Mouse (Mus musculus) neural tube, embryonic 10.5 days (tissue): ENCODE data around the gene Anapc1.
A peak's percentile ranks its signal among the peaks of the same experiment; 100 is the strongest.

Experiments
- DNase-seq: peaks from one replicate; pipeline ENCODE4 v3.0.0-alpha.2; 2017; ENCODE audit warnings: low spot score; ENCODE audit errors: extremely low spot score

Anapc1 gene

DNA sequence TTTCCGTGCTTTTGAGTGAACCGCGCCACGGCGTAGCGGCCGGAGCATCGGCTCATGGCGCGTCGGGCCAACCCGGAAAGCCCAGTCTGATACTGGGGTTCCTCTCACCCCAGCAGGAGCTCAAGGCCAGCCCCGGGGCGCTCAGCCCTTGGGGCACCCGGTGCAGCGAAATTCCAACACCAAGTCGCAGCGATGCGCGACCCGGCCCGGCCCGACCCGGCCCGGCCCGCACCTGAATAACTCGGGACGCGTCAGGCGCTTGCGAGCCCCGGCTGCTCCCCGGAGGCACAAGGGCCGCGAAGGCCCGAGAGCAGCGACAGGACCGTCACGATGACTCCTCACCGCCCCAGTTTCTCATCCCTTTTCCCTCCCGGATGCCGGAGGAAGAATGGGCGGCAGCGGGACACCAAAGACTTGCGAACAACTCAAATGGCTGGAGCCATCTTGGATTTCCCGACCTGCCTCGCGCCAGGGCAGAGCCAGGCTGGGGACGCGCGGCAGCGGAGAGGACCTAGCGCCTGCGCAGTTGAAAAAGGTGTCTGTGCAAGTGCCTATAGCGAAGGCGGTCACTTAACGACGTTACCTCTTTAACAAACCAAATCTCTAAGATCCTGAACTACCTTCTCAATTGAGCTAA, at the start of gene Anapc1:
Gene Anapc1, minus strand, starts transcription at position 471 of the 637 bp plus-strand sequence.
- DNase-seq, result peak; percentile 86

GRCm38 (mm10) chr2:128735089-128735488, 47.9 kb upstream of the Anapc1 start:
- DNase-seq, result no peak

DNA sequence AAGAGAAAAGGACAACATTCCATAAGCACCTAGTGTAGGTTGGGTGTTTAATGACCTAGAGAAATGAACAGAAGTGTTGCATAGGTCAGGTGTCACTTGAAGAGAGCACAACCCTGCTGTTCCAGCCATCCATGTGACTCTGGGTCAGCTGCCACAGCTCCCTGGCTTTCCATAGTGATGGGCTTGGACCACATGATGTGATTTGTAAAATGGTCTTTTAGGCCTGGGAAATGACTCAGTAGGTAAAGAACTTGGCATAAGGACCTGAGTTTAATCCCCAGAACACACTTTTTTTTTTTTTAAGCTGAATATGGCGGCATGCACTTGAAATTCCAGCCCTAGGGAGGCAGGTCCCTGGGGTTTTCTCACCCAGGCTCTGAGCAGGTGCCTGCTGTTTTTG, 44.8 kb upstream of the Anapc1 start:
- no peak for DNase-seq

- DNase-seq, result no peak
Measured at GRCm38 (mm10) chr2:128731514-128731913, 44.3 kb upstream of the Anapc1 start.

- no peak for DNase-seq
Measured at GRCm38 (mm10) chr2:128729141-128729540, 42.0 kb upstream of the Anapc1 start.

DNA sequence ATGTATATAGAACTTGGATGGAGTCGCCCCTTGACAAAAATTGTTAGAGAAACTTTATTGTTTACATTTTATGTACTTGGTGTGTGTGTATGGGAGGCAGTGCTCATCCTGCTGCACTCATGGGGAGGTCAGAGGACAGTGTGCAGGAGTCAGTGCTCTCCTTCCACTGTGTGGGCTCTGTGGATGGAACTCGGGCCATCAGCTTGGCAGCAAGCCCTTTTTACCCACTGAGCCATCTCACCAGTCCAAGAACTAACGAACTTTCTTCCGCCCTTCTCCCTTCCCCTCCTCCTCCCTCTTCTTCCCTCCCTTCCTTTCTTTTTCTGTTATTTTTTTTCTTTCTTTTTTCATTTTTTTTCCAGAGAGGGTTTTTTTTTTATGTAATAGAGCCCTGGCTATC, 40.9 kb upstream of the Anapc1 start:
- DNase-seq, result no peak

GRCm38 (mm10) chr2:128727552-128727951, 40.4 kb upstream of the Anapc1 start:
- no peak for DNase-seq

- no peak for DNase-seq
Measured at GRCm38 (mm10) chr2:128726626-128727025, 39.4 kb upstream of the Anapc1 start.

DNA sequence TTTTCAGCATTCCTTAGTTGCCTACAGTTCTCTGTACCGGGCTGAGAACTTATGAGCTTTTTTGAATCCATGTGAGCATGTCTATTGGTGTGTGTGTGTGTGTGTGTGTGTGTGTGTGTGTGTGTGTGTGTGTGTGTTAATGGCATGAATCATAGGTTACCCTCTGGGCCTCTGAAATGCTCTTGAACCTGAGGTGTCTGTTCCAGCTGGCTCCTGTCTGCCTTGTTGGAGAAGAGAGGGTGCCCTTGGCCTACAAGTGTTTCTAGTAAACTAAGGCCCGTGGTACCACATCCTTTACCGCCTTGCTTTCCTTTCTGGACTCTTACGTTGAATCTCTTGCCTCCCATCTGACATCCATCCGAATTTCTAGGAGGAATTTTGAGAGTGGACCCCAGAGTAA, 38.9 kb upstream of the Anapc1 start:
- no peak for DNase-seq

DNA sequence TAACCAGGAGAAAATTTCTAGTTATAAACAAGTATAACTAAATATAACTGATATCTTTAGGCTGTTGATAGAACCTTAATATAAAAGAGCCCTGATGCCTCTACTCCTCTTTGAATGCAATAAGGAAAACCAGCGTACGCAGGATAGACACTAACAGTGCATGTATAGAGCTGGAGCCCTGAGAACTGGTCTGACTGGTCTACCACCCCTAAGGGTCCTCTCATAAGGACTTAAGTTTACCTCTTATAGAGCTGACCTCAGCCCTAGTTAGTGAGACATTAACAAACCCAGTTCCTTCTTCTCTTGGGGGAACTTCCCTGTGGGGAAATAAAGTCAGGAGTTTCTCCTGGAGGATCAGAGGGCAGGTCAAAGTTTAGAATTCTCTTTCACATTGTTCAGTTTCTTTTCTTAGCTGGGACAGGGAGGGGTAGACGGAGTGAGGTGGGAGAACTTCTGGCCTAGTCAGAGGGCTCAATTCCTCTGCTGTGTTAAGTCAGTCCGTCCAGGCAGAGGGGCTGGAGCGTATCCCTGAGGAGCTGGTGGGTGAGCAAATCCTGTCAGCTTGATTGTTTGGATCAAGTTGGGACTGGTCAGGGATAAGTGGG, 35.0 kb upstream of the Anapc1 start:
- no peak for DNase-seq

DNA sequence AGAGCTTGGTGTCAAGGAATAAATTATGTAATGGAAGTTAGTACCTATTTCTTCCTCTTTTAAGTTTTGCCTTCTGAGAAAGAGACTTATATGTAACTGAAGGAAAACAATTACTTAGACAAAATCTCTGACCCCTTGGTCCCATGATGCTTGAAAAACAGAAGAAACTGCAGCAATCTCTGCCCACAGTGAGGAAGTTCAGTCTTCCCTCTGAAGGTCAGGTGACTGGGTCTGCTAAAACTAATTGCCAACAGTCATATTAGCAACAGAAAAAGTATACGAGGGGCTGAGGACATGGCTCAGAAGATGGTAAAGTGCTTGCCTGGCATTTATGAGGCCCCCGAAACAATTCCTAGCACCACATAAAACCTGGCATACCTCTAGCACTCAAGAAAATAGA, 32.2 kb upstream of the Anapc1 start:
- no peak for DNase-seq

DNA sequence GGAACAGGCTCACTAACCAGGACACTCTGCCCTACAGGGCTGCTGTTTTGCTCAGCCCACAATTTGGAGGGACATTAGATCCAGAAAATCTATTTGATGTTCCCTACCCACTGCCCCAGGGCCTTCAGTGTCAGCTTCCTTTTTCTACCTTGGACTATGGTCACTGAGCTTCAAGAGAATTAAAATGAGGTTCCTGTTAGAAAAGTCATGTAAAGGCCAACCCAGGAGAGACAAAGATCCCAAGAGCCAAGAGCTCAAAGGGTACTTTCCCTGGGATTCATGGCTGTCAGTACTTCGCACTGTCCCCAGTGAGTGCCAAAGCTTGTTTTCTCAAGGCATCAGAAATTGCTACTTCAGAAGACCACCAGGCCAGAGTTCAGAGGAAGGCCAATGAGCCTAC, 28.8 kb upstream of the Anapc1 start:
- no peak for DNase-seq

GRCm38 (mm10) chr2:128714724-128715241, 27.6 kb upstream of the Anapc1 start:
- peak; percentile 56 for DNase-seq

DNA sequence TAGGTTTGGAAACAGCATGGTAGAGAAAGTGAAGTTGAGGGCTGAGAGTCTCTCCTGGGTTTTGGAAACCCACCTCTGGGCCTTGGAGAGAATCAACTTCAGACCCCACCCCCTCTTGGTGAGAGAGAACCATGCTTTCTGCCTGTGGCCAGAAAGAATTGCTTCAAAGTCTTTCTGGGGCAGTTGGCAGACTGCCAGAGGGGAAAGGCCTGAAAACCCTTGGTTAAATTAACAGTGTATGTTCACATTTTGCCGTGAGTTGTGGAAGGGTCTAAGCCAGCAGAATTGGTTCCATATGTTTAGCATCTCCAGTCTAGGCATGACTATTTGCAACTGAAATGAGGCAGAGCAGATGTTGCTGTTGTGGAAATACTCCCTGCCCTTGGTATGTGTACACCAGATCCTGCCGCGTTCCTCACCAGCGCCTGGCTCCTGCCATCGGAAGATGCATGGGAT, 26.4 kb upstream of the Anapc1 start:
- peak; percentile 72 for DNase-seq

DNA sequence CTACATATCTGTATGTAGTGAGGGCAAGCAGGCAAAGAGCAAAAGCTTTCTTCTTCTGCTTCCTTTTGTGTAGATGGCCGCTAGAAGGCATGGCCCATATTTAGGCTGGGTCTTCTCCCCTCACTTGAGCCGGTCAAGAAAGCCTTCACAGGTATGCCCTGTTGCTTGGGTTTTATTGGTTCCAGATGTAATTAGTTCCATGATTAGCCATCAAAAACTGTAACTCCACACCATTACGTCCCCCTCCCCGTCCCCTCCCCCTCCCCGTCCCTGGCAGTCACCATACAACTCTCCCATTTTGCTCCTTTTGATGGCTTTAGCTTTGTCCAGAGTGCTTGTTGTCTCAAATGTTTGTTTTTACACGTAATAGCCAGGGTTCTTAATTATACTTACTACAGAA, 25.7 kb upstream of the Anapc1 start:
- no peak for DNase-seq

DNA sequence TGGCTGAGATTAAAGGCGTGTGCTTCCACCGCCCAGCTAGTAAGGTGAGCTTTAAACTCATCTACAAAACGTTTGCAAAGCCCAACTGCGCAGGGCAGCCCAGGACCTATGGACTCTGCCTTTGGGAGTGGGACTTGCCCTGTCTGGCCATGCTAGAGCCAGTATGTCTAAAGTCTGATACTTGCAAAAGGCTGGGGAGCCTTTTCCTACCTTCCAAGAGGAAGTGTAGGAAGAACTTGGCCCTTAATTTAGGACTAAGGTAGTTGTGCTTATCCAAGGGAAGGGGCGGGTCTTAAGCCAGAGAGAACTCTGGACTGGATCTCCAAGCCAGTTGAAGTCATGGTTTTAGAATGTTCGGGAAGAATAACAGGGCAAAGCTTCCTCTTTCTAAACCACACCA, 23.4 kb upstream of the Anapc1 start:
- no peak for DNase-seq

DNA sequence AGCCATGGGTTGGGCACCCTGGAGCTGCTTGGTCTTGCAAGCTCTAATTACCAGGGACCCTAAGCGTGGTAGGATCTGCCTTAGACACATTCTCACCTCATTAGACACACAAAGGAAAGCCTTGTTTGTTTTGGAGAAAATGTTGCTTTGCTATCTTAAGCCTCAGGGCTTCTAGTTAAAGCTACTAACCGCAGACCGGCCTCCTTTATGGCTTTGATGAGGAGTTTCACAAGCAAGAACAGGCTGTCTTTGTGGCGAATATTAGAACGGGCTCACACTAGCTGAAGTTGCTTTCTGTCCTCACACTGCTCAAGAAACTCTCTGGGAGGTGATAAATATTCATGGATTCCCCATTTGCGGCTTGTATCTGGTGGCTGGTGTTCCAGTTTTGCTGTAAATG, 22.1 kb upstream of the Anapc1 start:
- no peak for DNase-seq

DNA sequence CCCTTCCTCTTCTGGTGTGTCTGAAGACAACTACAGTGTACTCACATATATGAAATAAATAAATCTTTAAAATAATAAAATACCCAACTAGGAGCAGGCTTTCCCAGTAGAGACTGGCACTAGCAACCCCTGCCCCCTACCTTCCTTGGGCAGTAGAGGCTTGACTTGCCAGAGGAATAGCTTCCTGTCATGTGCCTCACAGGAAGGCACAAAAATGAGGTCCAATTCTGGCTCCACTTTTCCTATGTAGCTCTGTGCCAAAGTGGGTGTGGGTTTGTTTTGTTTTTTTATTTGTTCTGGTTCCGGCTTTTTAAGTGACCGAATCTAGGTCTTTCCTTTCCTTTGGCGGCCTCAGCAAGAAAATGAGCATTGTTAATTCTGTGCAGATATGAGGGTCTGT, 17.3 kb upstream of the Anapc1 start:
- no peak for DNase-seq

- peak; percentile 64 for DNase-seq
Measured at GRCm38 (mm10) chr2:128699201-128699885, 12.2 kb upstream of the Anapc1 start.

DNA sequence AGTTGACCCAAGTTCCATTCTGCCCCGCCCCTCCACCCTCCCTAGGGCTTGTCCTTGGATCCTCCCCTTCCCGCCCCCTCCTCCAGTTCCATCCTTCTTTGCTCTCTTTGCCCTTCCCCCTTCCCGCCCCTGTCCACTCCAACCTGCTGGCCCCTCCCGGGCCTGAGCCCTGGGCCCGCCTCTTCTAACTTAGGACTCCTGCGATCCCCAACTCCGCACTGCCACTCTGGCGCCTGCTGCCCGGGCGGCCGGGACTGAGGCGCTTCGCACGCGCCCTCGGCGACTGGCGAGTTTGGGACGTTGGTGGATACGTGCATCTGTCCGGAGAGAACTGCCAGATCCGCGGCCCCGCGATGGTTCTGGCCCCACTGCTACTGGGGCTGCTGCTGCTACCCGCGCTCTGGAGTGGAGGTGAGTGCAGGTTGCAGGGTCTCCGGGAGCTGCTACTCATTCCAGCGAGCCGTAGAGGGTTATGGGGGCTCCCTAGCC, 11.5 kb upstream of the Anapc1 start, which contains the start of gene Mertk:
Gene Mertk, plus strand, starts transcription at position 264 of the 489 bp plus-strand sequence.
- no peak for DNase-seq

DNA sequence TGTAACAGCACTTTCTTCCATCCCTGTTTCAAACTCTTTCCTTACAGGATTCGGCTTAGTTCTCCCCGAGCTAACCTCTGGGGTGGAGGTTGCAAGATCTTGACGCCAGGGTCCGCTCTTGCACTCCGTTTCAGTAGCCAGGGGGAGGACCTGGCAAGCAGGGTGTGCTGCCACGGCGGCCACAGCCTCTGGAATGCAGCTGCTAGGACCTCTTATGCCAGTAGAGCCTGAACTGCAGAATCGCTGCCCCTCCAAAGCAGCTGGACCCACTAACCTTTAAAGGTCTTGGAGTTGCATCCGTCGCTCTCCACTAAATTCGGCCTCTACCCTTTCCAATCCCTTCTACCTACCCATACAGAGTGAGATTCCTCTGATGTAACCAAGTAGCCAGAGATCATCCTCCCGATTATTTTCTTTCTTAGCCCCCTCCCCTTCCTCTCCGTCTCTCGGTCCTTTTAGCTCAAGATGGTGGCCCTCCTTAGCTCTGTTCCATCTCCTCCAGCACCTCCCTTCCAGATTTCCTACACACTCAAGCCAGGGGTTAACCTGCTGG, 11.0 kb upstream of the Anapc1 start:
- peak; percentile 86 for DNase-seq

DNA sequence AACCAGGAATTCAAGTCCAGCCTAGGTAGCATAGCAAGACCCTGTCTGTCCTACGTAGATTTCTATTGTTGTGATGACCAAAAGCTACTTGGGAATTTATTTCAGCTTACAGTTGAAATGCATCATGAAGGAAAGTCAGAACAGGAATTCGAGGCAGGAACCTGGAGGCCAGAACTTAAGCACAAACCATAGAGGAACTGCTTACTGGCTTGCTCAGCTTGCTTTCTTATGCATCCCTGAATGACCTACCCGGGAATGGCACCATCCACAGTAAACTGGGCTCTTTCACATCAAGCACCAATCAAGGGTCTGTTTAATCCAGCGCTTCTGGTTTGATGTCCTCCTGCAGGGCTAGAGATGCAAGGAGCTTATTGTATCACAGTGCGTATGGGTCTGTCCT, 10.4 kb upstream of the Anapc1 start:
- DNase-seq, result no peak
